Mouse (Mus musculus): ENCODE measurements at regions not wholly inside any gene's neighbourhood (a gene's known extent, or its start where the extent isn't known, plus 50 kb on each side); places are given as distances from the start of the nearest gene placed in this dataset.

GRCm38 (mm10) chr19:60148313-60148965 is 78.1 kb downstream of the Fam204a start:
- H3K27me3 ChIP-seq (replicated peaks), result peaks cover 47% of the 10 kb centered on the region
- no peak overlapping the region for H3K27ac ChIP-seq
- H3K4me2 ChIP-seq (replicated peaks), result no peak overlapping the region

DNA sequence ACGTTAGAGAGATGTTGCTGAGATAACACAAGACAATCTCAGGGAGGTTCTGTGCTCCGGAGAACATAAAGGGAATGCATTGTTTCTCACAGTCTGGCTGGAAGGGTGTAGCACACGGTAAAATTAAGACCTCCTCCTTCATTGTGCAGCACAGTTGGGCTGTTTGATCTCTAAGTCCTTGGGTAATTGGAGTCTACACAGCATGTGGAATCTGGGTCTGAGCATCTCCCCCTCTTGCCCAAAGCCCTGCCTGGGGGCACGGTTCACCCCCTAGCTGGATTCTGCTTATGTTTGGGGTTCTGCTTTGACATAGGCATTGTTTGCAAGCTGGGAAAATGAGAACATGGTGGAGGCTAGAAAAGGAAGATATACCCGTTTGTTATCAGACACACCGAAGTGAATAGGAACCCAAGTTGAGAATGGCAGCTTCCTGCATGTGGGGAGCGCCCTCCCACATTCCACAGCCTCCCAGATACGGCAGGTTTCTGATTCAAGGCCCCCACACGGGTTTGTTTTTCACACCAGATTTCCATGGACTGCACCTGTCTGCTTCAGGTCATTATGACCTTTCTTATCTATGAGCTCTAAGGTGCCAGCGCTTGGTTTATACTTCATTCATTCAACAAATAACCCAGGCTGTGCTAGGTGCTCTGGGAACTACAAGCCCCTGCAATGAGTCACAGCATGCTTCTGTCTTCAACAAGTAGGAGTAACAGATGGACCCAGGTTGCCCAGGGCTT is 79.9 kb downstream of the Fam204a start:
- peaks cover 10% of the 10 kb centered on the region; the same call in 1 of the 2 replicates for H3K4me1 ChIP-seq
- ATAC-seq (ENCODE audit: low FRiP score, low read depth), result no peak
- no peak overlapping the region for H3K9ac ChIP-seq
- H3K36me3 ChIP-seq, result no peaks in the 10 kb centered on the region
- peaks cover 47% of the 10 kb centered on the region for H3K27me3 ChIP-seq (replicated peaks)
- H3K4me2 ChIP-seq (replicated peaks), result no peak overlapping the region
- H3K4me3 ChIP-seq, result no peak overlapping the region
- no peaks in the 10 kb centered on the region for H3K9me3 ChIP-seq
- WGBS, result 42% methylated on average over 10 of the region's 10 CpGs
- H3K27ac ChIP-seq, result no peak overlapping the region

More at GRCm38 (mm10) chr19:60148313-60148965, 78.1 kb downstream of the Fam204a start:
- Histone ChIP-seq H3K9ac (no peak overlapping the region), H3K9me3 (no peaks in the 10 kb centered on the region), H3K4me3 (no peak overlapping the region), H3K4me1 (peaks cover 10% of the 10 kb centered on the region; the same call in 1 of the 2 replicates), H3K36me3 (no peaks in the 10 kb centered on the region)
- WGBS, result 19% methylated on average over 8 of the region's 8 CpGs
- ATAC-seq (ENCODE audit: low FRiP score, low read depth), result peak; percentile 66; the same call in 1 of the 2 replicates

GRCm38 (mm10) chr19:60145242-60145641 is 81.3 kb downstream of the Fam204a start:
- H3K4me1 ChIP-seq, result peaks cover 10% of the 10 kb centered on the region; the same call in 1 of the 2 replicates
- no peak overlapping the region for H3K9ac ChIP-seq
- H3K27ac ChIP-seq, result no peak overlapping the region
- no peak for ATAC-seq (ENCODE audit: low FRiP score, low read depth)
- no peaks in the 10 kb centered on the region for H3K9me3 ChIP-seq
- H3K36me3 ChIP-seq, result no peaks in the 10 kb centered on the region
- H3K27me3 ChIP-seq (replicated peaks), result peaks cover 47% of the 10 kb centered on the region
- 92% methylated on average over 5 of the region's 5 CpGs for WGBS
- H3K4me3 ChIP-seq, result no peak overlapping the region
- H3K4me2 ChIP-seq (replicated peaks), result no peak overlapping the region

DNA sequence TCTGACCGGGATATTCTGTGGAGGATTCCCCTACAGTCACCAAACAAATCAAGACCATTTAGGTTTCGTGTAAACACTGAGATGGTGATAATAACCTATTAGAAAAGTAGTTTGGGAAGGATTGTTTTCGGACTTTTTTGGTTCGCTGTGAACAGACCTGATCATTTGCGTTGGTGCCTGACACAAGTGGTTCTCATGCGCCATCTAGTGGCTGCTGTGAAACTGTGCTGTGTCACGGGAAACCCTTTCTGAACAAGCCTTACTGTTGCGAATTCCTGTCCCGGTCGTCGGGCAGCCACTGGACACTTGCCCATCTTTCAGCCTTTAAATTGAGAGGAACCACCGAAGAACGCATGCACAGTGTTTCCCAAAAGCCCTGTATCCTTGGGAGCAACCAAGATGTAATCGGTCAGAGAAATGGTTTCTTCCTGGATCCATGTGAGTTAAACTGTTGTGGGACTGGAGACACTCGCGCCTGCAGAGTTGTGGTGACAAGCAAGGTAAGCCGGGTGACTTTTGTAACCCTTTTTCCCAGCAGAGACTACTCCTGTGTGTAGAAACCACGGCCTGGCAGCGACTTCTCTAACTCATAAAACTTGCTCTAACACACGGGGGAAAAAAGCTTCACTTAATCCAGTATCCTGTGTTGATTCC is 82.0 kb downstream of the Fam204a start:
- peaks cover 10% of the 10 kb centered on the region; the same call in 1 of the 2 replicates for H3K4me1 ChIP-seq
- H3K27me3 ChIP-seq (replicated peaks), result peaks cover 43% of the 10 kb centered on the region
- H3K4me3 ChIP-seq, result no peak overlapping the region; the same call in 1 of the 2 replicates
- H3K9me3 ChIP-seq, result no peaks in the 10 kb centered on the region
- no peak overlapping the region for H3K9ac ChIP-seq
- 0 out of 2 replicates have a peak, but pooled peaks have one; percentile 63 for ATAC-seq (ENCODE audit: low FRiP score, low read depth)
- H3K27ac ChIP-seq, result no peak overlapping the region
- WGBS, result 10% methylated on average over 20 of the region's 20 CpGs
- H3K36me3 ChIP-seq, result no peaks in the 10 kb centered on the region
- H3K4me2 ChIP-seq (replicated peaks), result peak overlapping the region; percentile 42

GRCm38 (mm10) chr19:60138881-60139280 is 87.6 kb downstream of the Fam204a start:
- H3K4me3 ChIP-seq, result no peak overlapping the region
- no peaks in the 10 kb centered on the region for H3K9me3 ChIP-seq
- no peak overlapping the region for H3K9ac ChIP-seq
- no peaks in the 10 kb centered on the region for H3K36me3 ChIP-seq
- 69% methylated on average over 2 of the region's 2 CpGs for WGBS
- H3K27me3 ChIP-seq (replicated peaks), result no peaks in the 10 kb centered on the region
- H3K4me1 ChIP-seq, result no peaks in the 10 kb centered on the region
- H3K4me2 ChIP-seq (replicated peaks), result no peak overlapping the region
- H3K27ac ChIP-seq, result no peak overlapping the region
- ATAC-seq (ENCODE audit: low FRiP score, low read depth), result no peak

DNA sequence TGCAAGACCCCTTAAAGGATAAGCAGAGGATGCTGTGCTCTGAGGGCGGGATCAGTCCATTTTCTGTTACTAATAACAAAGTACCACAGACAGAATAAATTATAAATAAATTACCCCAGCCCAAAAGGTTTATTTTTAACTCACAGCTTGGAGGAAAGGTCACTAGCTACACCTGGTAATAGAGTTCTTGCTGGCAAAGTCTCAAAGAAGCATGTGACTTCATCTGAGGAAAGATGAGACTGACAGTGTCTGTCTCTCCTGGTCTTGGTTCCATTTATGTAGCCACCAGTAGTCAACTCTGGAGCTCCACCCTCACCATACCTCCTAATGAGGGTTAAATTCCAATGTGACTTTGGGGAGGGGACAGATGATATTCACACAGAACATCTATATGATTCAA is 90.0 kb downstream of the Fam204a start:
- whole genome bisulfite sequencing, result 90% methylated on average over 1 of the region's 1 CpGs
- H3K9me3 ChIP-seq, result no peaks in the 10 kb centered on the region
- H3K4me2 ChIP-seq (replicated peaks), result no peak overlapping the region
- H3K4me3 ChIP-seq, result no peak overlapping the region
- no peak overlapping the region for H3K9ac ChIP-seq
- no peaks in the 10 kb centered on the region for H3K36me3 ChIP-seq
- no peak for ATAC-seq (ENCODE audit: low FRiP score, low read depth)
- no peak overlapping the region for H3K27ac ChIP-seq
- no peaks in the 10 kb centered on the region for H3K27me3 ChIP-seq (replicated peaks)
- no peaks in the 10 kb centered on the region for H3K4me1 ChIP-seq

- H3K4me2 ChIP-seq (replicated peaks), result no peak overlapping the region
- no peak overlapping the region for H3K9ac ChIP-seq
- H3K27me3 ChIP-seq (replicated peaks), result no peaks in the 10 kb centered on the region
- no peak overlapping the region for H3K27ac ChIP-seq
- no peaks in the 10 kb centered on the region for H3K9me3 ChIP-seq
- H3K4me3 ChIP-seq, result no peak overlapping the region
- ATAC-seq (ENCODE audit: low FRiP score, low read depth), result no peak
- 82% methylated on average over 4 of the region's 4 CpGs for WGBS
- no peaks in the 10 kb centered on the region for H3K36me3 ChIP-seq
- H3K4me1 ChIP-seq, result no peaks in the 10 kb centered on the region
These were observed 91.8 kb downstream of the Fam204a start for GRCm38 (mm10) chr19:60134447-60135328.

DNA sequence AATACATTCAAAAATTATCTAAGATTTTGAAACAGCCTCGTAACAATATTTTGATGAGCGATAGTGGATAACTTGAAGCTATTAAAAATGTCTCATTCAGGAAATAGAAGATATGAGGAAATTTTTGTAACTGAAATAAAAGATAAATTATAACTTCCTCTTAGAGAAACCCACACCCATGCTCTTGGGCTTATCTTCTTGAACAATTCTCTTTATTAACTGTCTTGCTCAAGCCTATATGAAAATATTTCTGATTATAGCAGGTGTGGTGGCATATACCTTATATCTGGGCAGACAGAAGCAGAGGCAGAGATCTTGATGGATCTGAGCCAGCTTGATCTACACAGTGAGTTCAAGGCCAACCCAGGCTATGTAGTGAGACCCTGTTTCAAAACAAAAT is 96.9 kb downstream of the Fam204a start:
- Histone ChIP-seq H3K4me3 (no peak overlapping the region), H3K9ac (no peak overlapping the region), H3K4me1 (no peaks in the 10 kb centered on the region), H3K4me2 (replicated peaks) (no peak overlapping the region), H3K9me3 (no peaks in the 10 kb centered on the region), H3K27me3 (replicated peaks) (no peaks in the 10 kb centered on the region), H3K36me3 (no peaks in the 10 kb centered on the region), H3K27ac (no peak overlapping the region)
- 98% methylated on average over 2 of the region's 2 CpGs for WGBS
- no peak for ATAC-seq (ENCODE audit: low FRiP score, low read depth)

DNA sequence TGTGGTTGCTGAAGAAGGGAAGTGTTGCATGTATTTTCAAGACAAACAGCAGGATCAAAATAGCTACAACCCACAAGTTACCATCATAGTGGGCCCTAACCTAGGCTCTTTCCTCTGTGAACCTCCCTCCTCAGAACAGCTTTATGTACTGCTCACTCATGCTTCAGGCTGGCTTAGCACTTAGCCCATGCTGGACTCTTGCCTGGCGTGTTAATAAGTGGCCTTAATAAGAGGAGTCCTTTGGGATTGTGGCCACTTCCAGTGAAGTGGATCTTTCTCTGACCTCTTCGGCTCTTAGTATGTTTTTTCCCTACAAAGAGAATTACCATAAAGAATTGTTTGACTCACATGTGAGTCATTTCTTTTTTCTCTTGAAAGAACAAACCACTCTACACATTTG is 101.9 kb downstream of the Fam204a start:
- no peak overlapping the region for H3K4me3 ChIP-seq
- no peak for ATAC-seq (ENCODE audit: low FRiP score, low read depth)
- no peaks in the 10 kb centered on the region for H3K4me1 ChIP-seq
- WGBS, result 80% methylated on average over 2 of the region's 2 CpGs
- H3K27me3 ChIP-seq (replicated peaks), result no peaks in the 10 kb centered on the region
- H3K27ac ChIP-seq, result no peak overlapping the region
- H3K4me2 ChIP-seq (replicated peaks), result no peak overlapping the region
- H3K9me3 ChIP-seq, result no peaks in the 10 kb centered on the region
- H3K9ac ChIP-seq, result no peak overlapping the region
- no peaks in the 10 kb centered on the region for H3K36me3 ChIP-seq

- 61% methylated on average over 5 of the region's 5 CpGs for WGBS
- Histone ChIP-seq H3K36me3 (no peaks in the 10 kb centered on the region), H3K4me2 (replicated peaks) (no peak overlapping the region), H3K9ac (no peak overlapping the region), H3K9me3 (no peaks in the 10 kb centered on the region), H3K4me1 (no peaks in the 10 kb centered on the region), H3K27ac (no peak overlapping the region), H3K27me3 (replicated peaks) (no peaks in the 10 kb centered on the region), H3K4me3 (no peak overlapping the region)
- ATAC-seq (ENCODE audit: low FRiP score, low read depth), result no peak
These were observed 105.6 kb downstream of the Fam204a start for GRCm38 (mm10) chr19:60120917-60121316.

DNA sequence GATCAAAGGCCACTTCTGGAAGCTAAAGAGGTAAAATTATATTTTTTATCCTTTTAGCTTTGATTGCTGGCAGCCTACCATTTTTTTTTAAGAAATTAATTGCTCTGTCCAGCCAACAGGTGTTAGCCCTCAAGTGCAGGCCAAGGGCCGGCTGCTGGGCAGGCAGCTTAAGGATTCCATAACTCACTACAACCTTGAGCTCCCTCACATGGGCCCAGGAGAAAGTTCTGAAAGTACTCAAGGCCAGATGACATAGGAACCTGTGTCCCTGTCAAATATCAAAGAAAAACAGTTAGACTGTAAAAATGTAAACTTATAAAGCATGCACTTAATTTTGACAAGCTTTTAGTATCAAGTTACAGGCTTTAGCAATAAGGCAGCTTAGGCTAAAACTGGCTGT is 107.5 kb downstream of the Fam204a start:
- no peak for ATAC-seq (ENCODE audit: low FRiP score, low read depth)
- Histone ChIP-seq H3K36me3 (no peaks in the 10 kb centered on the region), H3K4me1 (no peaks in the 10 kb centered on the region), H3K4me3 (no peak overlapping the region), H3K4me2 (replicated peaks) (no peak overlapping the region), H3K27me3 (replicated peaks) (no peaks in the 10 kb centered on the region), H3K27ac (no peak overlapping the region), H3K9me3 (no peaks in the 10 kb centered on the region), H3K9ac (no peak overlapping the region)
- 43% methylated on average over 1 of the region's 1 CpGs for WGBS

Measured in neural tube, embryonic 12.5 days (tissue).